Mouse (Mus musculus): ENCODE measurements around the gene Sycp3. TPM values are rescaled to one million over a fixed set of nuclear protein-coding genes. Genes with fewer than 3 reads are reported as not detected.
"Not testable (repeated sequence)": the region's sequence is repeated elsewhere in the genome, so short reads cannot be mapped to it uniquely, and the experiment has no call there.

Gene Sycp3
- polyA plus RNA-seq, 1 experiment from 2014 or later, result 0.23 TPM

DNA sequence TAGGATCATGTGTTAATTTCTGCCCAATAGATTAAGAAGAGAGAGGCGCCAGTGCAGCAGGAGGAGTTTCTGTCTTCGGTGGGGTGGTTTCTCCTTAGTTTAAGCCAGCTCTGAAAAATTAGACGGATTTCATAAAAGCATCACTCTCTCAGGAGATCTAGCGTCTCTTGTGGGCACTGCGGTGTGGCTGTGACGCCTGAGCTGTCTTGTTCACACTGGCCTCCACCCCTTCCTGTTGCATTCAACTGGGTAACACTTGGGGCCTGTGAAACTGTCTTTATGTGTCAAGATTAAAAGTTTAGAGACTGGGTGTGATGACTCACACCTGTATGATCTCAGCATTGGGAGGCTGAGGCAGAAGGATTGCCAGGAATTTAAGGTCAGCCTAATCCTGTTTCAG is 31.4 kb upstream of the Sycp3 start:
- Histone ChIP-seq H3K27ac (ENCODE audit: low read depth) (no peak overlapping the region), H3K4me2 (ENCODE audit: low read length) (no peak overlapping the region), H3K4me3 (ENCODE audit: low read depth, low read length) (no peak overlapping the region), H3K4me1 (replicated peaks; ENCODE audit: control insufficient read depth, insufficient read depth, low read length) (no peaks in the 10 kb centered on the region), H3K9me3 (ENCODE audit: control insufficient read depth, low read length) (no peaks in the 10 kb centered on the region), H3K9ac (ENCODE audit: low read length) (no peak overlapping the region), H3K36me3 (ENCODE audit: control insufficient read depth, insufficient read depth, low read length) (peaks cover 24% of the 10 kb centered on the region), H3K27me3 (replicated peaks; ENCODE audit: control insufficient read depth, insufficient read depth, low read length) (no peaks in the 10 kb centered on the region)
- WGBS, result 91% methylated on average over 6 of the region's 6 CpGs
- DNase-seq (ENCODE audit: low spot score) (no peak), ATAC-seq (replicated peaks; ENCODE audit: low FRiP score, low TSS enrichment, low read depth) (no peak)

GRCm38 (mm10) chr10:88441224-88441623 is 18.1 kb upstream of the Sycp3 start:
- 74% methylated on average over 6 of the region's 6 CpGs for WGBS
- Histone ChIP-seq H3K4me2 (ENCODE audit: low read length) (no peak overlapping the region), H3K9ac (ENCODE audit: low read length) (no peak overlapping the region), H3K4me1 (replicated peaks; ENCODE audit: control insufficient read depth, insufficient read depth, low read length) (no peaks in the 10 kb centered on the region), H3K9me3 (ENCODE audit: control insufficient read depth, low read length) (no peaks in the 10 kb centered on the region), H3K27me3 (replicated peaks; ENCODE audit: control insufficient read depth, insufficient read depth, low read length) (no peaks in the 10 kb centered on the region), H3K4me3 (ENCODE audit: low read depth, low read length) (no peak overlapping the region), H3K36me3 (ENCODE audit: control insufficient read depth, insufficient read depth, low read length) (peaks cover 28% of the 10 kb centered on the region), H3K27ac (ENCODE audit: low read depth) (no peak overlapping the region)
- no peak for ATAC-seq (replicated peaks; ENCODE audit: low FRiP score, low TSS enrichment, low read depth)
- DNase-seq (ENCODE audit: low spot score), result no peak

DNA sequence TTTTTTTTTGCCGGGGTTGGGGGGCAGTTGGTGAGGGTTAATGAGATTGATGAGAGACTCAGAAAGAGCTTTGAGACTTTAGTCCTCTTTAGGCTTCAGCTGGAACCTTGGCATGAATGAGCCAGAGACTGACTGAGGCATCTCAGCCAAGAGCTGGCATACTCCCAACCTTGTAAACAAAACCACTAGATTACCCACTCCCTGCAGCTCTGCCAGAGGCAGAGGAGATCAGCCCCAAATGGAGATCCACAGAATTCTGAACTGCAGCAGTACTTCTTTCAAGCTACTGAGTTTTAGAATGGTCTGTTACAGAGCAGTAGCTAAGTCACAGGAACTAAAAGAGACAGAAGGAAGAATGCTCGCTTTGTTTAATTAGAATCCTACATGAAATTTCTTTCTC is 8.1 kb upstream of the Sycp3 start:
- 0 out of 2 replicates have a peak, but pooled peaks cover 4% of the 10 kb centered on the region for H3K36me3 ChIP-seq (ENCODE audit: control insufficient read depth, insufficient read depth, low read length)
- H3K27ac ChIP-seq (ENCODE audit: low read depth), result no peak overlapping the region
- ATAC-seq (replicated peaks; ENCODE audit: low FRiP score, low TSS enrichment, low read depth) (no peak), DNase-seq (ENCODE audit: low spot score) (no peak)
- no peak overlapping the region for H3K9ac ChIP-seq (ENCODE audit: low read length)
- no peaks in the 10 kb centered on the region for H3K4me1 ChIP-seq (replicated peaks; ENCODE audit: control insufficient read depth, insufficient read depth, low read length)
- no peak overlapping the region for H3K4me2 ChIP-seq (ENCODE audit: low read length)
- no peaks in the 10 kb centered on the region for H3K27me3 ChIP-seq (replicated peaks; ENCODE audit: control insufficient read depth, insufficient read depth, low read length)
- WGBS, result 84% methylated on average over 2 of the region's 2 CpGs
- no peaks in the 10 kb centered on the region for H3K9me3 ChIP-seq (ENCODE audit: control insufficient read depth, low read length)
- H3K4me3 ChIP-seq (ENCODE audit: low read depth, low read length), result no peak overlapping the region

DNA sequence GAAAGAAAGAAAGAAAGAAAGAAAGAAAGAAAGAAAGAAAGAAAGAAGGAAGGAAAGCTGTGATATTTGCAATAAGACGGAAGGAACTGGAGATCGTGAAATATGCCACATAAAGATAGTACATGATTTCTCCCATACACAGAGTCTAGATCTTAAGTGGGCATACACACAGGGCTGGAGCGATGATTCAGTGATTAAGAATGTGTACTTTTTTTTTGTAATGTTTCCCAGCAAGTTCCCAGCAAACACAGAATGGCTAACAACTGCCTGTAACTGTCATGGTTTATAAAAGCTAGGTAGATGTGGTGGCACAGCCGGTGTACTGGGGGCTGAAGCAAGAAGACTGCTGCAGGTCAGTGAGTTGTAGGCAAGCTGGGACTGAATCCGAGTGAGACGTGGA is 7.4 kb upstream of the Sycp3 start:
- no peak for ATAC-seq (replicated peaks; ENCODE audit: low FRiP score, low TSS enrichment, low read depth)
- no peaks in the 10 kb centered on the region for H3K27me3 ChIP-seq (replicated peaks; ENCODE audit: control insufficient read depth, insufficient read depth, low read length)
- no peaks in the 10 kb centered on the region for H3K9me3 ChIP-seq (ENCODE audit: control insufficient read depth, low read length)
- no peak overlapping the region for H3K9ac ChIP-seq (ENCODE audit: low read length)
- H3K4me3 ChIP-seq (ENCODE audit: low read depth, low read length), result no peak overlapping the region
- 77% methylated on average over 6 of the region's 6 CpGs for WGBS
- no peak for DNase-seq (ENCODE audit: low spot score)
- H3K36me3 ChIP-seq (ENCODE audit: control insufficient read depth, insufficient read depth, low read length), result no peaks in the 10 kb centered on the region
- H3K27ac ChIP-seq (ENCODE audit: low read depth), result no peak overlapping the region
- no peak overlapping the region for H3K4me2 ChIP-seq (ENCODE audit: low read length)
- H3K4me1 ChIP-seq (replicated peaks; ENCODE audit: control insufficient read depth, insufficient read depth, low read length), result no peaks in the 10 kb centered on the region

DNA sequence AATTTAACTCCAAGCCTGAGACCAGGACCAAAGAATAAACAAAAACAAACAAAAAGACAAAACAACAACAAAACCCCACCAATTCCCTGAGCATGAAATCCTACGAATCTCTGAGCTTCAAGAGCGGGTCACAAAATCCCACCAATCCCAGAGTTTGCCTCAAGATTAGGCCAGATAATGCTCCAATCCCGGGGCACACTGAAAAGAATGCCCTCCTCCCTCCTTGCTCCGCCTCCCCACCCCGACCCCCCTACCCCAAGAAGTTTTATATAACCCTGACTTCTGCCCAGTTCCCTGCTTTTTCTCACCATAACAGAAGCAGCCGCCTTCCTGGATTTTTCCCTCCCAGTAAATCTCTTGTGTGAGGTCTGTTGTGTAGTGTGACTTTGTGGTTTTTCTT is 1.6 kb upstream of the Sycp3 start:
- Histone ChIP-seq H3K4me1 (replicated peaks; ENCODE audit: control insufficient read depth, insufficient read depth, low read length) (no peaks in the 10 kb centered on the region; the same call in 1 of the 2 replicates), H3K4me3 (ENCODE audit: low read depth, low read length) (no peak overlapping the region), H3K27ac (ENCODE audit: low read depth) (no peak overlapping the region), H3K9ac (ENCODE audit: low read length) (no peak overlapping the region), H3K4me2 (ENCODE audit: low read length) (no peak overlapping the region; the same call in 1 of the 2 replicates), H3K9me3 (ENCODE audit: control insufficient read depth, low read length) (no peaks in the 10 kb centered on the region), H3K36me3 (ENCODE audit: control insufficient read depth, insufficient read depth, low read length) (no peaks in the 10 kb centered on the region), H3K27me3 (replicated peaks; ENCODE audit: control insufficient read depth, insufficient read depth, low read length) (no peaks in the 10 kb centered on the region)
- DNase-seq (ENCODE audit: low spot score) (no peak), ATAC-seq (replicated peaks; ENCODE audit: low FRiP score, low TSS enrichment, low read depth) (no peak)
- WGBS, result 39% methylated on average over 6 of the region's 6 CpGs

GRCm38 (mm10) chr10:88460122-88460820 is 902 bp downstream of the Sycp3 start:
- DNase-seq (ENCODE audit: low spot score), result no peak
- no peak overlapping the region for H3K4me2 ChIP-seq (ENCODE audit: low read length)
- H3K9me3 ChIP-seq (ENCODE audit: control insufficient read depth, low read length), result no peaks in the 10 kb centered on the region
- no peaks in the 10 kb centered on the region; the same call in 1 of the 2 replicates for H3K4me1 ChIP-seq (replicated peaks; ENCODE audit: control insufficient read depth, insufficient read depth, low read length)
- no peak overlapping the region for H3K4me3 ChIP-seq (ENCODE audit: low read depth, low read length)
- 75% methylated on average over 18 of the region's 18 CpGs for WGBS
- H3K9ac ChIP-seq (ENCODE audit: low read length), result no peak overlapping the region
- H3K36me3 ChIP-seq (ENCODE audit: control insufficient read depth, insufficient read depth, low read length), result no peaks in the 10 kb centered on the region
- H3K27me3 ChIP-seq (replicated peaks; ENCODE audit: control insufficient read depth, insufficient read depth, low read length), result no peaks in the 10 kb centered on the region
- no peak overlapping the region for H3K27ac ChIP-seq (ENCODE audit: low read depth)
- no peak for ATAC-seq (replicated peaks; ENCODE audit: low FRiP score, low TSS enrichment, low read depth)

DNA sequence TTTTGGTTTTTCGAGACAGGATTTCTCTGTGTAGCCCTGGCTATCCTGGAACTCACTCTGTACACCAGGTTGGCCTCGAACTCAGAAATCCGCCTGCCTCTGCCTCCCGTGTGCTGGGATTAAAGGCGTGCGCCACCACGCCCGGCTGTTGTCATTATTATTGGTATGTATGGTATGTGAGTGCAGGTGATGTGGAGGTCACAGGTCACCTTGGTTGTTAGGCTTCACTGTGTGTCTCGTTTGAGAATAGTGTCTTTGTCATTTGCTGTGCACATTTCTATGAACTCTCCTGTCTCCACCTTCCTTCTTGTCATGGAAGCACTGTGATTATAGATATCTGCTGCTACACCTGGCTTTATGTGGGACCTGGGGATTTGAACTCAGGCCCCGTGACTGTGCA is 23.5 kb downstream of the Sycp3 start:
- H3K4me1 ChIP-seq (replicated peaks; ENCODE audit: control insufficient read depth, insufficient read depth, low read length); H3K4me2 ChIP-seq (ENCODE audit: low read length); H3K27me3 ChIP-seq (replicated peaks; ENCODE audit: control insufficient read depth, insufficient read depth, low read length); H3K9me3 ChIP-seq (ENCODE audit: control insufficient read depth, low read length); DNase-seq (ENCODE audit: low spot score); H3K36me3 ChIP-seq (ENCODE audit: control insufficient read depth, insufficient read depth, low read length); H3K4me3 ChIP-seq (ENCODE audit: low read depth, low read length); H3K27ac ChIP-seq (ENCODE audit: low read depth); ATAC-seq (replicated peaks; ENCODE audit: low FRiP score, low TSS enrichment, low read depth); H3K9ac ChIP-seq (ENCODE audit: low read length): not testable (repeated sequence)
- 90% methylated on average over 10 of the region's 10 CpGs for WGBS

DNA sequence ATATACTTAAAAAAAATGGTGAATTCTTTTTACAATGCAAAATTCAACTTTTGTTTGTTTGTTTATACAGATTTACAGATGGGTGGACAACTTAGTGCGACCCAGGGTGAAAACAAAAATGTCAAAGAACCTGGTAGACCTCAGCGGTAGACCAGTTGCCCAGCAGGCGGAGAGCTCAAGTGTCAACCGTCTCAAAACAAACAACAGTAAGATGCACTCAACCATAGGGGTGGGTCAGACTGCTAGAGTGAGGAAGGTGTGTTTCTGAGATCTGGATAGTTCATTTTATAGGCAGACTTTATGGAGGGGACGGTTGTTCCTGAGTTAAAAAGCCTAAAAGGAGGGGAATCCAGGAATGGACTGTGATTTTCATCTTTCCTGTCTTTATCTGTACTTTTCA is 29.3 kb downstream of the Sycp3 start:
- Histone ChIP-seq H3K27ac (ENCODE audit: low read depth) (no peak overlapping the region), H3K36me3 (ENCODE audit: control insufficient read depth, insufficient read depth, low read length) (peaks cover 6% of the 10 kb centered on the region; the same call in 1 of the 2 replicates), H3K9me3 (ENCODE audit: control insufficient read depth, low read length) (no peaks in the 10 kb centered on the region), H3K9ac (ENCODE audit: low read length) (no peak overlapping the region), H3K27me3 (replicated peaks; ENCODE audit: control insufficient read depth, insufficient read depth, low read length) (no peaks in the 10 kb centered on the region), H3K4me3 (ENCODE audit: low read depth, low read length) (no peak overlapping the region), H3K4me1 (replicated peaks; ENCODE audit: control insufficient read depth, insufficient read depth, low read length) (no peaks in the 10 kb centered on the region), H3K4me2 (ENCODE audit: low read length) (no peak overlapping the region)
- 94% methylated on average over 5 of the region's 5 CpGs for WGBS
- DNase-seq (ENCODE audit: low spot score) (no peak), ATAC-seq (replicated peaks; ENCODE audit: low FRiP score, low TSS enrichment, low read depth) (no peak)

GRCm38 (mm10) chr10:88491632-88492031 is 32.3 kb downstream of the Sycp3 start:
- Histone ChIP-seq H3K9me3 (ENCODE audit: control insufficient read depth, low read length) (no peaks in the 10 kb centered on the region), H3K9ac (ENCODE audit: low read length) (no peak overlapping the region), H3K36me3 (ENCODE audit: control insufficient read depth, insufficient read depth, low read length) (no peaks in the 10 kb centered on the region; the same call in 1 of the 2 replicates), H3K27me3 (replicated peaks; ENCODE audit: control insufficient read depth, insufficient read depth, low read length) (no peaks in the 10 kb centered on the region), H3K4me2 (ENCODE audit: low read length) (no peak overlapping the region), H3K27ac (ENCODE audit: low read depth) (no peak overlapping the region), H3K4me3 (ENCODE audit: low read depth, low read length) (no peak overlapping the region), H3K4me1 (replicated peaks; ENCODE audit: control insufficient read depth, insufficient read depth, low read length) (no peaks in the 10 kb centered on the region)
- 59% methylated on average over 7 of the region's 7 CpGs for WGBS
- no peak for DNase-seq (ENCODE audit: low spot score)
- ATAC-seq (replicated peaks; ENCODE audit: low FRiP score, low TSS enrichment, low read depth), result no peak

Data from intestine, embryonic 14.5 days (tissue).